Mouse (Mus musculus) erythroid progenitor cell, adult 5-6 weeks (primary cell): ENCODE measurements around the gene Lrba. TPM values are rescaled to one million over a fixed set of nuclear protein-coding genes. Genes with fewer than 3 reads are reported as not detected.

Source experiments
- ATAC-seq: replicated peaks from 2 replicates; pipeline ENCODE4 v1.8.0; 2016; ENCODE audit warnings: moderate number of reproducible peaks, mild to moderate bottlenecking, moderate TSS enrichment, inconsistent platforms; ENCODE audit not compliant: poor library complexity, low FRiP score, severe bottlenecking
- total RNA-seq, 2 experiments: library from RNA; stranded (forward) in 1 of 2; stranded (reverse) in 1 of 2; fragments of 150-400 nt in 1 of 2; fragments of 186-747, 209-891 nt in 1 of 2; gene quantifications; 2 replicates each; pipeline versions ENCODE4 v1.2.3 to v1.2.4; 2015 to 2017; ENCODE audit warnings: low replicate concordance in 2 of 2

The Lrba gene
- total RNA-seq, 2 experiments from 2014 or later: 50.7 to 53.0 TPM

DNA sequence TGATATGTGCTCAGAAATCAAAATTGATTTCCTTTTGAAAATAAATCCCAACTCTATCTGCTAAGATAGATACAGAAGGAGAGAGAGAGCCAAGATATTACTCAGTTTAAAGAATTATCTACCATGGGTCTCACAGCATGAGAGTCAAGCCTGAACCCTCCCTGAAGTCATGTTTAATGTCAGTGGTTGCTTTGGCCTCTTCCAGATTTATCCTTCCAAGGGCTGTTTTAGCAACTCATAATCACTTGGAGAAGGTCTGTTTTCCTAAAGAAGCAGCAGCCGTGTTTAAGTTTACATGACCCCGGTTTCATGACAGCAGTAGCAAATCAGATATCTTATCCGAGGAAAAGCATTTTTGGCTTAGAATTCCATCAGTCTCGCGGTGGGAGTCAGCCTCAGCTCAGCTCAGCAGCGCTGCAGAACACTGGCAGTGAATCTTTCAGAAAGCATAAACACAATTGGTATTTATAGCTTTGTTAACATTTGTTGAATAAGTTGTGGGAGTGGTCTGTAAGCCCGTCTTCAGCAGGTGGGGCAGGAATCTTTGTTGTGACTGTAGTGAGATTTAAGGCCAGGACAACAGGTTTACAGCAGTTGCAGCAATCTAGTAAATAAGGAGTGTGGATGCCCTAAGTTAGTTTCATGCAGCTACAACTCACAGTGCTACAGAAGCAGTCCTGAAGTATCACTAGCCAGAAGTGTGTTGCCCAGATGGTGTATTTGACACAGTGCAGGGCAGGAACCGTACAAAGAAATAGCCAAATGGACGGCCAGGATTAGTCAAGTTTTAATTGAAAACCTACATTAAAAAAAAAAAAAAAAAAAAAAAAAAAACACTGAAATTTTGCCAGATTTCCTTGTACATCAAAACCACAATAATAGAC lies 499.2 kb downstream of the Lrba start:
- ATAC-seq: no peak

DNA sequence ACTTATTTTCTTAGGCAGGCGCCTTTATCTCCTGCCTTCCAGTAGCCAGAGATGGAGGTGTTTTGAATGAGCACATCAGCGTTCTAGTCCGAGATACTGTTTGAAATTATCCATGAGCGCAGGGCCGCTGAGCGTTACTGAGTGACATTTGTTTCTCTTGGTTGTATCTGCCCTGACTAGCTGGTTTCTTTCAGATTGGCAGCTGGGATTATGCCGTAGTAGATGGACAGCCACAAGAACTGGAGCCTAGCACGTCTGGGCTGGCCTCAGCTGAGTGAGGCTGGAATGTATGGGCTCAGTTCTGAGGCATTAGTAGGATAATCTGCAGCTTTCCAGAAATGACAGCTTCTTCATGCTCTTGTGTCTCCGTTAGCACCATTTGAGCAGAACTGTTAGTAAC lies 500.6 kb downstream of the Lrba start:
- no peak for ATAC-seq

DNA sequence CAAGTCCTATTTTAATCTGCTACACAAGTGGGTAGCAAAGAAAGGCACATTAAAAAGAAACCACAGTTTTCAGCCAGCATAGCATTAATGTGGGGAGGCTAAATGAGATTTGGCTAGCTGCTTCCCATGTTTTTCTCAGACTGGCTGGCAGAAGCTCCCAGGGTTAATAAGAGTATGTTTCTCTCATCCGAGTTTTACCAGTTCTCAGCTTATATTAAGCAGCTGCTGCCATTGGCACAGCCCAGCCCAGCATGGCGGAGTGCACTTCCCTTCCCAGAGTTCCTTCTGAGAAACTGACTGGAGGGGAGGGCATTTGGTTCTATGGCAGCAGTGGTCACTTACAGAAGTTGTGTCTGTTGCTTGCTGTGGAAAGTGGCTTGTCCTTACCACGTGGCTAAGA lies 514.4 kb downstream of the Lrba start:
- ATAC-seq: no peak

DNA sequence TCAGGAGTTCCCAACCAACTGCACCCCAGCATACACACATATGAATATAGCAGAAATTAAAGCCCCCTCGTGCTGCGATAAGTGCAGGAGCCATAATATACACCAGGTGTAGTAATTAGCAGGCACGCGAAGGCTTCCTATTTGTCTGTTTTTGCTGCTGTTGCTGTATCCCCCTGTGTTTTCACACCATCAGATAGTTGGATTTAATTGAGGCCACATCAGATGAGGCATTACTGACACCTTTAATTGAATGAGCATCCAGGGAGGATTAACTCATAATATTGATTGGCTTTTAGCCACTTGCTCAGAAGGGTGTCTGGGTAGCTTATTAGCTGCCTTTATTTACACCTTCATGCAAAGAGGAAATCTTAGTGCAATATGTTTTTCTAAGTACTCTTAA lies 515.3 kb downstream of the Lrba start:
- no peak for ATAC-seq

DNA sequence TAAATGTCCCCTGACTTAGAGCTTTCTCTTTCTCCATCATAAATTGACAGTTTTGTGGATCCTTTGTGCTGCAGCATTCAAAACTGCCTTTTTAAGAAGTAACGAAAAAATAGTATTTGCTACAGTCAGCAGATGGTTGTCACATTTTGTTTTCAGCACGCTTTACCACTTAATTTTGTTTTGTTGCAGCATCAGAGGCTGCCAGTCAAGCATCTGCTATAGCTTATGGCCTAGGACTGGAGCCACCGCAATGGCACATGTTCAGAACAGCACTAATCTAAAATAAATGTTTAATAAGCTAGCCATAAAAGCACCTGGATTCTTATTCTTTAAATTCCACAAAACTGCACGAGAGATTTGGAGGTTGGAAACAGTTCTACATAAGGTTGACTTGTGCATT lies 520.9 kb downstream of the Lrba start:
- no peak for ATAC-seq

DNA sequence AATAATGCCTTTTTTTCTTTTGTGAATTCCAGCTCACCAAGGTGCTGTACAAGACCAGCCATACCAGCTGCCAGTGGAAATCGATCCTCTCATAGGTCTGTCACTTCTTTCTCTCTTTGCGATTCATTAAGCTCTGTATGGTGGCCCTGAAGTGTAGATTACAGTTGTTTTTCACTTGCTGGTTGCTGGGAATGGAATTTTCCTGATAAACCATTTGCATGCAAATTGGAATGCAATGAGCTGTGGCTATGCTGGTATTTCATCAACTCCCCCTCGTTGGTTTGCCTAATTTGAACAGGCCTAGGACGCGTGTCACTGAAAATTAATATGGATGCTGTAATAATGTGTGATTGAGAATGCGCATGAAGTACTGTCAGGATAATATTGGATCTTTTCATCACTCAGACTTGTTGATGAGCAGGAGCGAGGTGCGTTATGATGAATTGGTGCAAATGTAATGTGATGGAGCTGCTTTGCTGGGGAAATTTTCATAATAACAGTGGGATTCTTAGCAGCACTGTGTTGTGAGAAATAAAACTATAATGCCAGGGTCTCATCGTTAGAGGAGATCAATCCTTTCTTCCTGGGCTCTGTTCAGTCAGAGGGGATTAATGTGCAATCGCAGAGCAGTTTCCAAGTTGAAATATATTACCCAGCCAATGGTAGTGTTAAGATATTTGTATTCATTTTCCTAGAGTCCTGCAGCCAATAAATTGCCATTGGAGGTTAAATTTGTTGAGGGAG lies 521.5 kb downstream of the Lrba start:
- no peak for ATAC-seq

DNA sequence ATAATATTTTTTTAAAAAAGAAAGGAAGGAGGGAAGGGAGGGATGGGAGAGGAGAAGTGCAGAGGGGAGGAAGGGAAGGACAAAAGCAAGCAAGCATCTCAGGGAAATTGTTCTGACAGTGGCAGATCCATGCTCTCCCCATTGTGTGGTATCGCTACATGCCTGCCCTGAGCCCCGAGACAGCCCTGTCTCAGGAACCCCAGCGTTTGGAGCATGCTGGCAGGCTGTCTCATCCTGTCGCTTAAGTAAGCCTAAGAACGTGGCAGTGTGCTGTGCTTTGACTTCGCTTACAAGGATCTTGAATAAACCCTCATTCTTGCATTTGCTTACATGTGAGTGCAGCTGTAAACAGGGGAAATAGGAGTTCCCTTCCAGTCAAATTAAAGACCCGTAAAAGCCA lies 526.2 kb downstream of the Lrba start:
- no peak for ATAC-seq

DNA sequence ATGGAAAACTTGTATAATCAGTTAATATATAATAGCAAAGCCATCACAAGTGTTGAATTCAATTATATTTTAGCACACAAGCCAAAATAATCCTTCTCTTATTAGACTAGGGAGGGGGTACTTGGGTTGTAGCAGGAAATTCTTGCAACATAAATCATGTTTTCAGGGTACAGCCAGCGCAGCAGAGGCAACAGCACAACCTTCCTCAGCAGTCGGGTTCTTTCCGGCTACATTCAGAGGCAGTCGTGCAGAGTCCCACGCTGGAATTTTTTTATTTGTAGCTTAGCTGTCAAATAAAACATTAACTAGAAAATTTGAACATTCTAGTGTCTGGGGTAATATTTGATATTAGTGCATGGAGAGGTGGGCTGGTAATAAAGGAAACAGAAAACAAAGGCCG lies 529.7 kb downstream of the Lrba start:
- no peak for ATAC-seq

DNA sequence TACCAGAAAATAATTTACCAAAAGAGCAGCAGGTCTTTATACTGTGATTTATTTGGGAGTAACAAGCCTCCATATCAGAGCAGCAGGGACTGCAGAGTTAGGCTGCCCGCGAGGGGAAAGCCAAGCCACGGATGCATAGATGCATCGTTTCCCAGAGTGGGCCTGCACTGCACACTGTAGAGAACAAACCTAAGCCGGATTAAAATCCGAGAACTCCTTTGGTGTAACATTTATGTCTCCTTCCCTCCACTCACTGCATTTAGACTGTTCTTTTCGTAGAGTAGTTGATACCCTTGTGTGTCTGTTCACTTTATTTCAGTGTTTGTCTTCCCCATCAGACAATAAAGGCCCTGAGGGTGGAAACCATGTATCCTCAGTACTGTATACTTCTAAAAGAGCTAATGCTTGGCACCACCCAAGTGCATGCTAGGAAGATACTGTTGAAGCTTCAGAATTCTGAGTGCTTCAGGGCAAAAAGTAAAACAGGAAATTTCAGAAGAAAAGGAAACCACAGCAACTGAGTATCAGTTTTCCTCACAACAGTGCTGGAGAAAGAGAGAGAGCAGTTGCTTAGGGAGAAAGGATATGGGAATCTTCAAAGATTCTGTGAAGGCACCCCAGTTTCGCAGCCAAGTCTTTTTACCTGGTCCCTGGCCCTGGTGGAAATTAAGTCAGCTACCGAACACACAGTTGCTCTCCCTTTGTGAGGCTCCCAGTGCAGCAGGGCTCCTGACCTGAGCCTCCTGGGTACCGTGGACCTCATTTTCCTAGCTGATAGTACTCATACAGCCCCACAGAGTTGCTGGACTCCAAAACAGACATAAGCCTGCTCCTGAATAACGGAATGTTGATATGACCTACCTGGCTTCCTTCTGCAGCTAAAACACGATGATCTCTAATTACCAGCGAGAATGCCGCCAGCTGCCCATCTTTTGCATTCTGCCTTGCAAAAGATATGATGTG lies 530.4 kb downstream of the Lrba start:
- ATAC-seq: no peak

DNA sequence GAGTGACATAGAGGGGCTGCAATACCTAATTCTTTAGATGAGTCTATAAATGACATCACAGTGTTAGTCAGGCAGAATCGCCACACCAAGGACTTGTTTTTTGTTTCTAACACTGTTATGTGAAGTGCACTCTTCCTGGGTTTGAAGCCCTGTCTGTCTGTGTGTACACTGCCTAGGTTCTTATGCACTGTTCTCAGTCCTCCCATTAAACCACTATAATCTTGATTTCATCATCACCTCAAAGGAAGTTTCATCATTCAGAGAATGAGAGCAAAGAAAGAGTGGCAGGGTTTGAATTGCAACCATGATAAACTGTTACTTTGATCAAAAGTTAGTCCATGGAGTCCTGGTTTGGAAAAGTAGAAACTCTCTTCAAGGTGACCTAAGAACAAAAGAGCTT lies 532.1 kb downstream of the Lrba start:
- ATAC-seq: no peak

DNA sequence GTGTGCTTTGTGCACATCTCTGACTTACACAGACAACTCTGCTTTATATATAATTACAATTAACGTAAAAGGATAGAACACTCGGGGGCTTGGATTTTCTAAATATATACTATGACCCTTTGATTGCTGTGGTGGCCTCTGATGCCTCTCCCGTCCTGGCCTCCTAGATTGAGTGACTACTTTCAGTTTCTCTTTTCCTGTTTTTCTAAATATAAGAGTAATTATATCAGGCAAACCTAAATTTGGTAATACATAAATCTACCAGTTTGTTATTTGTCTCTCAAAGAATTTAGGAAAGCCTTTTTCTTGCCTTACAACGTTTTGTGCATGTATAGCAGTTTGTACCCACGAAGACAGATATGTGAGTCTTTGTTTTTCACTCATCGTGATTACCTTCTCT lies 534.2 kb downstream of the Lrba start:
- no peak for ATAC-seq

DNA sequence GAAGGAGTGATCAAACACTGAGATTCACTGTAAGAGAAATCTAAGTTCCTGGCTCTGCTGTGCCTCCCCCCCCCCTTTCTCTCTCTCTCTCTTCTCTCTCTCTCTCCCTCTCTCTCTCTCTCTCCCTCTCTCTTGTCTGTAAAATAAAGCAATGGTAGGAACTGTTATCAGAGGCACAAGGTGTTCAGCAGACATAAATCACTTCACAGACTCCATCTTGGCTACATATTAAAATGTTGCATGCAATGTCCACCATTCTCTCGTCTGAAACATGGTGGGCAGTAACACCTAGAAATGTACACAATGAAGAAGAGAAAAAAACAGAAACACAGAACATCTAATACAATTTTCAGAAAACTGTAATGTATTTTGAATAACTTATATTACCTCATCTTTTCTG lies 534.9 kb downstream of the Lrba start:
- no peak for ATAC-seq

DNA sequence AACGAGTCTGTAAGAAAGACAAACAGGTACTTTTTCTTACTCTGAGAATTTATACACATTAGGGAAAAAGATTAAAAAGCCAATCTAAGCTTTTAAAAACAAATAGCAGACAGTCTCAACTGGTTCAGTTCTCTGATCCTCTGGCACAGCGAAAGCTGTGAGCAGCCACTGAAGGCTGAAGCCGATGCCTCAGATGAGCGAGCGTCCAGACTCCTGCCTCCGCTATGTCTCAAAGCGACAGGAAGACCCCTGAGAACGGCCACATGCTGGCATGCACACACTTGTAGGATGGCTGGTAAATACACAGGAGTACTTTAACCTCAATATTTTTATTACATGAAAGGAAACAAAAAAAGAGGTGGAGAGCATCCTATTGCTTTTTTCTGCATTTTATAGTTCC lies 535.4 kb downstream of the Lrba start:
- no peak for ATAC-seq

DNA sequence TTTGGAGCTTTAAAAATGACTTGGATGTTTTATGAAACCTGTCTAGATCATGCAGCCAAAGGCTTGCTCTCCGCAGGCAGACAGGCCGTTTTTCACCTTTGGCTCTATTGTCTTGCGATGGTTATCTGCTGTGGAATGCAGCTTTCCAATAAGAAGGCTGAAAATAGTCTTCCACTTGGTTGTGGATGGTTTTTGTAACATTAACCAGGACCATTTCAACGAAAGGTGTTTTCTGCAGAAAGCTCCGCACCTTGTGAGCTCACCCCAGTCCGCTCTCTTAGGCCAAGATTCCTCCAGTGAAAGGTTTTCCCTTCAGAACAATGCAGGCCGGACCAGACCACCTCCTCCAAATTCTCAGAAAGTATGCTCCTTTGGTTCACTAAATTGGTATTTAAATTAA lies 536.0 kb downstream of the Lrba start:
- no peak for ATAC-seq

DNA sequence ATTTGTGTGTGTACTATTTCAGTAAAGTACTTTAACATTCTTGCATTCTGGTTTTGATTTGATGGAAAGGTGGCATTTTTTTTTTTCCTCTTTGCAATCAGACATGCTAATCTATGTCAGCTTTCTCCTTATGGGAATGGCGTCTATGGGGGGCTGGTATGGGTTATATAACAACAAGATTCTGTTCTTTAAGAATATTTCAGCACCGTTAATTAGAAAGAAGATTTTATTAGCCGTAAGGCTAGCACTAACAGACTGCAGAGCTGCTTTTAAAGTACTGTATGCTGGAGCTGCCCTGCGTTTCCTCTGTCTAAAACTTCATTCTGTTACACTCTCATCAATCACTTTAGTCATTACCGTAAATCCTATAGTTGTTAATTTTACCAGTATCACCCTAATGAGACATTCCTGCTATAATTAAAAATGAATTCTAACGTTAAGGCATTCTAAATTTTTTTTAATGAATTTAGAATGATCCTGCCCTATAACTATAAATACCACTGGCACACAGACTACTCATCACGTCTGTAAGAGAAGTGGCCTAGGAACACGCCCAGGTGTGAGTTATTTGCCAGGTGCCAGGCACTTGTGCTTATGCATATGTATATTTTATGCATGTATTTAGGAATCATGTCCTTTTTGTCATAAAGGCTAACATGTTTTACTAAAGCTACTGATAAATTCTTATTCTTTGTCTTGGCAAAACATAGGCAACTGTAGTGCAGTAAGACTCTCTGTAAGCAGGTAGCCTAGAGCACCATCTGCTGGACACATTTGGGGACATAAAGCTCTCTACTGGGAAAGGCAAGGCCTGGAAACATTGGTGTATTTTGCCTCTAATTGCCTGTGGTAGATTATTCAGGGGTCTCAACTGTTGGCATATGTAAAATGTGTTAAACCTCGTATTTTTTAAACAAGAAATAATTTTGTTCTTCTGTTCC lies 536.9 kb downstream of the Lrba start:
- no peak for ATAC-seq

DNA sequence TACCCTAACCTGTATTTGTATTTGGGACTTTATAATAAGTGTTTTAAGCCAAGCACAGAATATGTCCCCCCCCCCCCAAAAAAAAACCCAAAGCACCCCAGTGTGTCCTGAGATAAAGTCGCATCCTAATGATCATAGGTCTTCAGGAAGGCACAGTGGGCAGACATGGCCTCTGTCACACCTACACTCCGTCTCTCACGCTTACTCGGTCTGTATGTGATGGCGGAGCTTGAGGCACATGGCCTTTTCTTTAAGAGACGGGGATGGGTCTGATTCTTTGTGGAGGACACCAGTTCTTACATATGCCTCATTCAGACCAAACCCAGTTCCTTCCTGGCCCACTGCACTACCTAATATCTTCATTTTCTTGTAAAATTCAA lies 537.5 kb downstream of the Lrba start:
- ATAC-seq: no peak

DNA sequence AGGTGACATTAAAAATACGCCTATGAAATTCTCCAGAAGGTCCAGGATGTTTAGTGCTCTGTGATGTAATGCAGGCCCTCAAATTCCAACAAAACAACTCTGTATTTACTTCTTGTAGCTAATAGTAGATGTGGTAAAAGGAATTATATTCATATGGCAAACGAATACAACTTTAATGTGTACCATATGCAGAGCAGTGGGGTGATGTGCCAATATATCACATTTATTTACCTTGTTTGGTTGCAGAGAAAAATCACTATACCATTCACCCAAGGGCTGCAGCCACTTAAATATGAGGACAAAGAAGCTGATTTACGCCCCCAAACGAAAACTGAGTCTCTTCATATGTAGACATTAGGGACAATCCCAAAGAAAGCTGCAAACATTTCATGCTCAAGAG lies 538.0 kb downstream of the Lrba start:
- no peak for ATAC-seq

DNA sequence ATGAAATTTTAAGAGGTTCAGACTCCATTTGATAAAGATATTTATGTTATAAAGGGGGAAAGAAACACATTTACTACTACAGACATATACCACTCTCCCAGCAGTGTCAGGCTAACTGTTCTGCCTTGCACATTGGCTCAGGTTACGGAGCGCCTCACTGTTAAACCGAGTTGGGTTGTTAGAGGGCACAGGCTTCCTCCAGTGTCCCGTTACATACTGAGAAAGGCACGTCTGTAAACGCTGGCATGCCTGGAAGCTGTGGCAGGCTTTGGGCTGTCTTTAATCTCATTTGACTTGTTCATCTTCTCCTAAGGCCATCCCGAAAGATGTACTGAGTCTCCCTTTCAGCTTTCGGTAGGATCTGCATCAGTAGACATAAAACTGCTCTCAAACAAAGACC lies 544.1 kb downstream of the Lrba start:
- ATAC-seq: no peak

DNA sequence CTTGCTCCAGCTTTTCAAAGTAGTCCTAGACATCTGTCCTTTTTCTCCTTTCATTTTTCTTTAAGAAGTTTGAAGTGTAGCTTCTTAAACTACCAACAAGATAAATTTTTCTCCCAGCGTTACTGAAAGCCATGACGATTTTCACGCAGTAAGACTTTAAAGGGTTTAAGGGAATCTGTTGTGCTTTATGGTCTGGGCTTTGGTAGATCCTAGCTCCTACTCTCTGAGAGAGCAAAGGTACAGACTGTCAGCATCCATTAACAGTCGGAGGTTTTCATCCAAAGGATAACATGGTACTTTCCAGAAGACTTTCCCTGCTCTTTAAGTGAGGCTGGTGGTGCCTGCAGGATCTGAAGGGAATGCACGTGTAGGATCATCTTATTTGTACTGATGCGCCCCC lies 544.5 kb downstream of the Lrba start:
- ATAC-seq: no peak
